Mouse (Mus musculus): ENCODE results near the gene Kif23. TPM values are rescaled to one million over a fixed set of nuclear protein-coding genes. Genes with fewer than 3 reads are reported as not detected.

The Kif23 gene
- polyA plus RNA-seq, 2 experiments = 88.9 to 94.4 TPM

GRCm38 (mm10) chr9:61961181-61961580 is 14.6 kb upstream of the Kif23 start:
- Histone ChIP-seq H3K9me3 (ENCODE audit: control insufficient read depth, low read length) (no peaks in the 10 kb centered on the region), H3K36me3 (ENCODE audit: control insufficient read depth, insufficient read depth, low read length) (no peaks in the 10 kb centered on the region), H3K9ac (ENCODE audit: low read depth, low read length, severe bottlenecking) (no peak overlapping the region), H3K27me3 (ENCODE audit: control insufficient read depth, insufficient read depth, low read length) (no peaks in the 10 kb centered on the region), H3K27ac (replicated peaks; ENCODE audit: low read depth, low read length) (no peak overlapping the region), H3K4me2 (replicated peaks; ENCODE audit: low read depth, low read length, severe bottlenecking) (no peak overlapping the region), H3K4me1 (ENCODE audit: control insufficient read depth, insufficient read depth, low read length) (peaks cover 4% of the 10 kb centered on the region; the same call in 1 of the 2 replicates), H3K4me3 (replicated peaks; ENCODE audit: low read length) (no peak overlapping the region)
- ATAC-seq (ENCODE audit: low FRiP score, low read depth) (no peak), DNase-seq (ENCODE audit: low spot score) (no peak)
- TF ChIP-seq POLR2A (IDR thresholded peaks at IDR 0.05; ENCODE audit: borderline replicate concordance, extremely low read depth, insufficient read depth, insufficient read length) = no peak
- WGBS = 69% methylated on average over 4 of the region's 4 CpGs

GRCm38 (mm10) chr9:61960753-61961152 is 14.2 kb upstream of the Kif23 start:
- Histone ChIP-seq H3K27ac (replicated peaks; ENCODE audit: low read depth, low read length) (no peak overlapping the region), H3K4me1 (ENCODE audit: control insufficient read depth, insufficient read depth, low read length) (peaks cover 4% of the 10 kb centered on the region; the same call in 1 of the 2 replicates), H3K9ac (ENCODE audit: low read depth, low read length, severe bottlenecking) (no peak overlapping the region), H3K4me2 (replicated peaks; ENCODE audit: low read depth, low read length, severe bottlenecking) (no peak overlapping the region), H3K4me3 (replicated peaks; ENCODE audit: low read length) (no peak overlapping the region), H3K9me3 (ENCODE audit: control insufficient read depth, low read length) (no peaks in the 10 kb centered on the region), H3K36me3 (ENCODE audit: control insufficient read depth, insufficient read depth, low read length) (no peaks in the 10 kb centered on the region), H3K27me3 (ENCODE audit: control insufficient read depth, insufficient read depth, low read length) (no peaks in the 10 kb centered on the region)
- TF ChIP-seq POLR2A (IDR thresholded peaks at IDR 0.05; ENCODE audit: borderline replicate concordance, extremely low read depth, insufficient read depth, insufficient read length) = no peak
- DNase-seq (ENCODE audit: low spot score) (no peak), ATAC-seq (ENCODE audit: low FRiP score, low read depth) (no peak)
- 56% methylated on average over 5 of the region's 5 CpGs for WGBS

GRCm38 (mm10) chr9:61959921-61960569 is 13.5 kb upstream of the Kif23 start:
- Histone ChIP-seq H3K4me1 (ENCODE audit: control insufficient read depth, insufficient read depth, low read length) (no peaks in the 10 kb centered on the region), H3K27me3 (ENCODE audit: control insufficient read depth, insufficient read depth, low read length) (no peaks in the 10 kb centered on the region), H3K36me3 (ENCODE audit: control insufficient read depth, insufficient read depth, low read length) (no peaks in the 10 kb centered on the region), H3K9ac (ENCODE audit: low read depth, low read length, severe bottlenecking) (no peak overlapping the region), H3K4me3 (replicated peaks; ENCODE audit: low read length) (no peak overlapping the region), H3K9me3 (ENCODE audit: control insufficient read depth, low read length) (no peaks in the 10 kb centered on the region), H3K27ac (replicated peaks; ENCODE audit: low read depth, low read length) (no peak overlapping the region), H3K4me2 (replicated peaks; ENCODE audit: low read depth, low read length, severe bottlenecking) (no peak overlapping the region)
- DNase-seq (ENCODE audit: low spot score) (no peak), ATAC-seq (ENCODE audit: low FRiP score, low read depth) (no peak)
- 71% methylated on average over 1 of the region's 1 CpGs for WGBS
- no peak for TF ChIP-seq POLR2A (IDR thresholded peaks at IDR 0.05; ENCODE audit: borderline replicate concordance, extremely low read depth, insufficient read depth, insufficient read length)

GRCm38 (mm10) chr9:61954707-61955106 is 8.1 kb upstream of the Kif23 start:
- no peak overlapping the region for H3K4me3 ChIP-seq (replicated peaks; ENCODE audit: low read length)
- H3K4me2 ChIP-seq (replicated peaks; ENCODE audit: low read depth, low read length, severe bottlenecking) = no peak overlapping the region
- H3K27ac ChIP-seq (replicated peaks; ENCODE audit: low read depth, low read length) = no peak overlapping the region
- H3K4me1 ChIP-seq (ENCODE audit: control insufficient read depth, insufficient read depth, low read length) = no peaks in the 10 kb centered on the region
- DNase-seq (ENCODE audit: low spot score) = no peak
- no peak for ATAC-seq (ENCODE audit: low FRiP score, low read depth)
- TF ChIP-seq POLR2A (IDR thresholded peaks at IDR 0.05; ENCODE audit: borderline replicate concordance, extremely low read depth, insufficient read depth, insufficient read length) = no peak
- H3K9ac ChIP-seq (ENCODE audit: low read depth, low read length, severe bottlenecking) = no peak overlapping the region
- H3K9me3 ChIP-seq (ENCODE audit: control insufficient read depth, low read length) = no peaks in the 10 kb centered on the region
- no peaks in the 10 kb centered on the region for H3K36me3 ChIP-seq (ENCODE audit: control insufficient read depth, insufficient read depth, low read length)
- no peaks in the 10 kb centered on the region for H3K27me3 ChIP-seq (ENCODE audit: control insufficient read depth, insufficient read depth, low read length)

GRCm38 (mm10) chr9:61952241-61952640 is 5.7 kb upstream of the Kif23 start:
- H3K27me3 ChIP-seq (ENCODE audit: control insufficient read depth, insufficient read depth, low read length) = no peaks in the 10 kb centered on the region
- ATAC-seq (ENCODE audit: low FRiP score, low read depth) (no peak), DNase-seq (ENCODE audit: low spot score) (no peak)
- no peak overlapping the region for H3K27ac ChIP-seq (replicated peaks; ENCODE audit: low read depth, low read length)
- H3K4me3 ChIP-seq (replicated peaks; ENCODE audit: low read length) = no peak overlapping the region
- H3K36me3 ChIP-seq (ENCODE audit: control insufficient read depth, insufficient read depth, low read length) = no peaks in the 10 kb centered on the region
- no peak for TF ChIP-seq POLR2A (IDR thresholded peaks at IDR 0.05; ENCODE audit: borderline replicate concordance, extremely low read depth, insufficient read depth, insufficient read length)
- H3K4me2 ChIP-seq (replicated peaks; ENCODE audit: low read depth, low read length, severe bottlenecking) = no peak overlapping the region
- H3K9ac ChIP-seq (ENCODE audit: low read depth, low read length, severe bottlenecking) = no peak overlapping the region
- peaks cover 7% of the 10 kb centered on the region for H3K4me1 ChIP-seq (ENCODE audit: control insufficient read depth, insufficient read depth, low read length)
- no peaks in the 10 kb centered on the region for H3K9me3 ChIP-seq (ENCODE audit: control insufficient read depth, low read length)
- 60% methylated on average over 7 of the region's 7 CpGs for WGBS
